Mouse (Mus musculus): ENCODE results near the gene Narfl. TPM values are rescaled to one million over a fixed set of nuclear protein-coding genes. Genes with fewer than 3 reads are reported as not detected.

Narfl gene
- polyA plus RNA-seq, 1 experiment from 2014 or later = 26.8 TPM

- no peak for DNase-seq (ENCODE audit: low spot score)
- no peak overlapping the region for H3K4me3 ChIP-seq
- no peaks in the 10 kb centered on the region for H3K27me3 ChIP-seq (ENCODE audit: low read depth, poor library complexity, severe bottlenecking)
- H3K9me3 ChIP-seq (replicated peaks) = no peaks in the 10 kb centered on the region
- H3K36me3 ChIP-seq = peaks cover 20% of the 10 kb centered on the region
- WGBS = 81% methylated on average over 10 of the region's 10 CpGs
- no peak overlapping the region for H3K27ac ChIP-seq
- peaks cover 19% of the 10 kb centered on the region for H3K4me1 ChIP-seq
Observed at GRCm38 (mm10) chr17:25775318-25776062, 1.9 kb downstream of the Narfl start.

GRCm38 (mm10) chr17:25777948-25778347 is 4.4 kb downstream of the Narfl start:
- no peak for DNase-seq (ENCODE audit: low spot score)
- Histone ChIP-seq H3K27ac (no peak overlapping the region), H3K36me3 (peaks cover 44% of the 10 kb centered on the region), H3K27me3 (ENCODE audit: low read depth, poor library complexity, severe bottlenecking) (no peaks in the 10 kb centered on the region), H3K4me3 (no peak overlapping the region), H3K9me3 (replicated peaks) (no peaks in the 10 kb centered on the region), H3K4me1 (peaks cover 21% of the 10 kb centered on the region)
- 96% methylated on average over 5 of the region's 5 CpGs for WGBS

- 75% methylated on average over 6 of the region's 6 CpGs for WGBS
- Histone ChIP-seq H3K36me3 (peaks cover 58% of the 10 kb centered on the region), H3K27me3 (ENCODE audit: low read depth, poor library complexity, severe bottlenecking) (no peaks in the 10 kb centered on the region), H3K4me3 (no peak overlapping the region), H3K9me3 (replicated peaks) (no peaks in the 10 kb centered on the region), H3K27ac (no peak overlapping the region), H3K4me1 (peaks cover 30% of the 10 kb centered on the region)
- no peak for DNase-seq (ENCODE audit: low spot score)
Observed at GRCm38 (mm10) chr17:25781339-25781738, 7.8 kb downstream of the Narfl start.

- Histone ChIP-seq H3K4me3 (peak overlapping the region; percentile 79; the same call in 1 of the 2 replicates), H3K27me3 (ENCODE audit: low read depth, poor library complexity, severe bottlenecking) (no peaks in the 10 kb centered on the region), H3K9me3 (replicated peaks) (no peaks in the 10 kb centered on the region), H3K36me3 (peaks cover 60% of the 10 kb centered on the region), H3K4me1 (peaks cover 30% of the 10 kb centered on the region), H3K27ac (no peak overlapping the region)
- 88% methylated on average over 7 of the region's 7 CpGs for WGBS
- no peak for DNase-seq (ENCODE audit: low spot score)
Observed at GRCm38 (mm10) chr17:25783086-25783485, 9.5 kb downstream of the Narfl start.

GRCm38 (mm10) chr17:25783861-25784574 is 10.4 kb downstream of the Narfl start:
- peaks cover 68% of the 10 kb centered on the region for H3K36me3 ChIP-seq

GRCm38 (mm10) chr17:25785281-25785745 is 11.7 kb downstream of the Narfl start, which contains the start of gene Haghl:
TSS of gene Haghl (minus strand) at chr17:25785673.
- under 1% methylated on average over 23 of the region's 23 CpGs for WGBS

More at GRCm38 (mm10) chr17:25783861-25784574, 10.4 kb downstream of the Narfl start:
- Histone ChIP-seq H3K4me3 (peak overlapping the region; percentile 79), H3K27me3 (ENCODE audit: low read depth, poor library complexity, severe bottlenecking) (no peaks in the 10 kb centered on the region), H3K27ac (peak overlapping the region; percentile 95), H3K4me1 (peaks cover 30% of the 10 kb centered on the region), H3K9me3 (replicated peaks) (no peaks in the 10 kb centered on the region)
- DNase-seq (ENCODE audit: low spot score) = no peak
- WGBS = 86% methylated on average over 15 of the region's 15 CpGs

GRCm38 (mm10) chr17:25786280-25786679 is 12.7 kb downstream of the Narfl start, which contains the start of gene Ccdc78:
TSS of gene Ccdc78 (plus strand) at chr17:25786580.
- no peak for DNase-seq (ENCODE audit: low spot score)
- H3K4me1 ChIP-seq = peaks cover 38% of the 10 kb centered on the region
- H3K27me3 ChIP-seq (ENCODE audit: low read depth, poor library complexity, severe bottlenecking) = no peaks in the 10 kb centered on the region
- 88% methylated on average over 3 of the region's 3 CpGs for WGBS
- peak within 1 kb of the TSS; percentile 79 for H3K4me3 ChIP-seq
- H3K9me3 ChIP-seq (replicated peaks) = no peaks in the 10 kb centered on the region
- H3K27ac ChIP-seq = peak within 1 kb of the TSS; percentile 95
- peaks cover 61% of the 10 kb centered on the region for H3K36me3 ChIP-seq

More at GRCm38 (mm10) chr17:25785281-25785745, 11.7 kb downstream of the Narfl start, which contains the start of gene Haghl:
- Histone ChIP-seq H3K4me1 (peaks cover 30% of the 10 kb centered on the region), H3K27ac (peak within 1 kb of the TSS; percentile 95), H3K27me3 (ENCODE audit: low read depth, poor library complexity, severe bottlenecking) (no peaks in the 10 kb centered on the region), H3K36me3 (peaks cover 68% of the 10 kb centered on the region), H3K9me3 (replicated peaks) (no peaks in the 10 kb centered on the region), H3K4me3 (peak within 1 kb of the TSS; percentile 79)
- peak; percentile 99 for DNase-seq (ENCODE audit: low spot score)

- 0 out of 2 replicates have a peak overlapping the region, but pooled peaks have one; percentile 6 for H3K4me3 ChIP-seq
- H3K4me1 ChIP-seq = peaks cover 44% of the 10 kb centered on the region
- H3K9me3 ChIP-seq (replicated peaks) = no peaks in the 10 kb centered on the region
- no peaks in the 10 kb centered on the region for H3K27me3 ChIP-seq (ENCODE audit: low read depth, poor library complexity, severe bottlenecking)
- H3K27ac ChIP-seq = no peak overlapping the region; the same call in 1 of the 2 replicates
- H3K36me3 ChIP-seq = peaks cover 55% of the 10 kb centered on the region
- no peak for DNase-seq (ENCODE audit: low spot score)
- WGBS = 93% methylated on average over 9 of the region's 9 CpGs
Observed at GRCm38 (mm10) chr17:25786781-25787504, 13.4 kb downstream of the Narfl start.

- Histone ChIP-seq H3K36me3 (peaks cover 58% of the 10 kb centered on the region), H3K4me3 (peak overlapping the region; percentile 74), H3K27me3 (ENCODE audit: low read depth, poor library complexity, severe bottlenecking) (no peaks in the 10 kb centered on the region), H3K9me3 (replicated peaks) (no peaks in the 10 kb centered on the region), H3K27ac (peak overlapping the region; percentile 91), H3K4me1 (peaks cover 58% of the 10 kb centered on the region)
- 32% methylated on average over 19 of the region's 19 CpGs for WGBS
- peak; percentile 52 for DNase-seq (ENCODE audit: low spot score)
Observed at GRCm38 (mm10) chr17:25791320-25791842, 17.8 kb downstream of the Narfl start.

- Histone ChIP-seq H3K4me1 (peaks cover 62% of the 10 kb centered on the region), H3K27me3 (ENCODE audit: low read depth, poor library complexity, severe bottlenecking) (no peaks in the 10 kb centered on the region), H3K9me3 (replicated peaks) (no peaks in the 10 kb centered on the region), H3K4me3 (peak overlapping the region; percentile 74), H3K27ac (peak overlapping the region; percentile 91), H3K36me3 (peaks cover 58% of the 10 kb centered on the region)
- peak; percentile 89 for DNase-seq (ENCODE audit: low spot score)
- under 1% methylated on average over 45 of the region's 45 CpGs for WGBS
Observed at GRCm38 (mm10) chr17:25791843-25792527, 18.4 kb downstream of the Narfl start.

GRCm38 (mm10) chr17:25792615-25793014 is 19.0 kb downstream of the Narfl start, which contains the start of gene Fam173a:
TSS of gene Fam173a (minus strand) at chr17:25792901.
- peaks cover 68% of the 10 kb centered on the region for H3K4me1 ChIP-seq

More at GRCm38 (mm10) chr17:25792615-25793014, 19.0 kb downstream of the Narfl start, which contains the start of gene Fam173a:
- WGBS = 2% methylated on average over 14 of the region's 14 CpGs
- H3K9me3 ChIP-seq (replicated peaks) = no peaks in the 10 kb centered on the region
- H3K27me3 ChIP-seq (ENCODE audit: low read depth, poor library complexity, severe bottlenecking) = no peaks in the 10 kb centered on the region
- peak within 1 kb of the TSS; percentile 74 for H3K4me3 ChIP-seq
- peak within 1 kb of the TSS; percentile 91 for H3K27ac ChIP-seq
- peaks cover 52% of the 10 kb centered on the region for H3K36me3 ChIP-seq
- peak; percentile 75 for DNase-seq (ENCODE audit: low spot score)

Measured in limb, embryonic 10.5 days (tissue).